Mouse (Mus musculus) liver, embryonic 14.5 days (tissue): Measurements from ENCODE around the gene Hsp90aa1.

Experiments used
- CTCF ChIP-seq: IDR thresholded peaks from 2 replicates; pipeline ENCODE4 v1.5.1; 2016; ENCODE audit warnings: antibody characterized with exemption, low read depth, control low read depth
- EP300 ChIP-seq: IDR thresholded peaks from 2 replicates; pipeline ENCODE4 v1.6.1; 2016; ENCODE audit warnings: antibody characterized with exemption, low read depth

- TF ChIP-seq CTCF, result no peak
- TF ChIP-seq EP300, result no peak
Observed at GRCm38 (mm10) chr12:110736641-110737040, 34.1 kb upstream of the Hsp90aa1 start.
